Mouse (Mus musculus): Measurements from ENCODE around the gene Flna. TPM values are rescaled to one million over a fixed set of nuclear protein-coding genes. Genes with fewer than 3 reads are reported as not detected.

The Flna gene
- polyA plus RNA-seq, 1 experiment from 2014 or later = 185 TPM

DNA sequence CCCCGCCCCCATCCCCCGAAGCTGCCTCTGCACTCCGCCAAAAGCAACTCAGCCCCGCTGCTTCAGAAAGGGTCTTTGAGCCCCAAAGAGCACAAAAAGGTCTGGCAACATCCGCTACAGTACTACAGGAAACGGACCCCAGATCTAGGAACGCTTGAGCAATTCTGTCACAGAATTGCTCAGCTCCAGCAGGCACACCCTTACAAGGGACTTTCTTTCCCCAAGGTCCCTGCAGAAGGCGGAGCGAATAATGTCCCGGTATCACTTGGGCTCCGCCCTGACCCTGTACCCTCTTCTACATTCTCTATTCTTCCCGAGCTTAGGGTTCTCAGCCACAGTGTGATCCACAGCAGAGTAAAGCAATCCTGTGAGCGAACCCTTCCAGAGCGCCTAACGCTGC, 2.9 kb downstream of the Flna start:
- Histone ChIP-seq H3K4me2 (ENCODE audit: low read length) (peak overlapping the region; percentile 58), H3K4me1 (replicated peaks; ENCODE audit: insufficient read depth, low read length) (no peaks in the 10 kb centered on the region), H3K36me3 (ENCODE audit: insufficient read depth, low read length) (peaks cover 4% of the 10 kb centered on the region; the same call in 1 of the 2 replicates), H3K9me3 (replicated peaks; ENCODE audit: low read length) (no peaks in the 10 kb centered on the region), H3K4me3 (replicated peaks; ENCODE audit: low read depth, low read length) (peak overlapping the region; percentile 46), H3K27ac (peak overlapping the region; percentile 70), H3K9ac (ENCODE audit: low read depth, low read length) (no peak overlapping the region), H3K27me3 (ENCODE audit: insufficient read depth, low read length) (no peaks in the 10 kb centered on the region)
- peak; percentile 41; the same call in 1 of the 2 replicates for ATAC-seq (replicated peaks; ENCODE audit: low FRiP score, low read depth)
- 23% methylated on average over 15 of the region's 15 CpGs for WGBS
- no peak for TF ChIP-seq CTCF (IDR thresholded peaks at IDR 0.05; ENCODE audit: low read depth)
- peak; percentile 61 for DNase-seq (ENCODE audit: low spot score)

DNA sequence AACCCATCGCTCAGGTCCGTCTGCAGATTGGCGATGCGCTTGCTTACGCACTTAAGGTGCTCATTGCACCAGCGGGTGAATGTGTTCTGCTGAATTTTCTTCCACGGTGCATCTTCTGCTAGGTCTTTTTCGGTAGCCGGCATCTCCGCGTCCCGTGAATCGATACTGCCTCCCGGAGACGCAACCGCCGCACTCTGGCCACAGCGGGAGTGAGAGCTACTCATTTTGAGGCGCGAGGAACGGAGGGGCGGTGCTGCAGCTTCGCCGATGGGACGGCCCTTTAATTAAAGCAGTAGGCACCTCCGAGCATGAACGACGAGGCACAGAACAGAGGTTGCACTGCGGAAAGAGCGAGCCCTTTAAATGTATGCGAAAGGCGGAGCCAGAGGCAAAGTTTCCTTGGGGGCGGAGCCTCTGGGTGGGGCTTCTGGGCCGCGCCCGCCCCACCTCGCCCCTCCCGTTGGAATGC, 3.4 kb downstream of the Flna start:
- Histone ChIP-seq H3K27me3 (ENCODE audit: insufficient read depth, low read length) (no peaks in the 10 kb centered on the region), H3K27ac (peak overlapping the region; percentile 85), H3K4me1 (replicated peaks; ENCODE audit: insufficient read depth, low read length) (no peaks in the 10 kb centered on the region), H3K9me3 (replicated peaks; ENCODE audit: low read length) (no peaks in the 10 kb centered on the region), H3K4me2 (ENCODE audit: low read length) (peak overlapping the region; percentile 58), H3K4me3 (replicated peaks; ENCODE audit: low read depth, low read length) (peak overlapping the region; percentile 46), H3K9ac (ENCODE audit: low read depth, low read length) (peak overlapping the region; percentile 65), H3K36me3 (ENCODE audit: insufficient read depth, low read length) (peaks cover 7% of the 10 kb centered on the region)
- peak; percentile 5; the same call in 1 of the 2 replicates for TF ChIP-seq CTCF (IDR thresholded peaks at IDR 0.05; ENCODE audit: low read depth)
- peak; percentile 87 for ATAC-seq (replicated peaks; ENCODE audit: low FRiP score, low read depth)
- 28% methylated on average over 38 of the region's 38 CpGs for WGBS
- DNase-seq (ENCODE audit: low spot score) = peak; percentile 96

DNA sequence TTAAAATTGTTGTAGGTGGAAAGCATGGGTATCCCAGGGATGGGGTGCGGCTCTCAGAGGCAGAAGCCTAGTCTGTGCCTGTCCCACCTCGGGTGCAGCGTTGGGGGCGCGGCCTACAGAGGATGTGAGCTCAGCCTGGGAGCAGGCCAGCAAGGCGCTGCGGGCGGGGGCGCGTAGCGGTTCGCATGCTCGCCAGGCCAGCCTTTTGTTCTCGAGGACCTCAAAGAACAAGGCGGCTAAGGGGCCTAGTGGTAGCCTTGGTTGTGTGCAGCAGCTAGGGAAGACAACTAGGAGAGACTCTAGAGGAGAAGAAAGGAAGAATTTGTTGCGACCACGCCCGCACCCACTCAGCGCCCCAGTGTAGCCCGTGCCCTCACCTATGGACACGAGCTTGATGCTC, 3.9 kb downstream of the Flna start:
- Histone ChIP-seq H3K27me3 (ENCODE audit: insufficient read depth, low read length) (no peaks in the 10 kb centered on the region), H3K4me3 (replicated peaks; ENCODE audit: low read depth, low read length) (peak overlapping the region; percentile 46), H3K36me3 (ENCODE audit: insufficient read depth, low read length) (peaks cover 11% of the 10 kb centered on the region), H3K27ac (peak overlapping the region; percentile 85), H3K9ac (ENCODE audit: low read depth, low read length) (peak overlapping the region; percentile 65), H3K4me2 (ENCODE audit: low read length) (peak overlapping the region; percentile 58), H3K4me1 (replicated peaks; ENCODE audit: insufficient read depth, low read length) (no peaks in the 10 kb centered on the region), H3K9me3 (replicated peaks; ENCODE audit: low read length) (no peaks in the 10 kb centered on the region)
- WGBS = 30% methylated on average over 21 of the region's 21 CpGs
- TF ChIP-seq CTCF (IDR thresholded peaks at IDR 0.05; ENCODE audit: low read depth) = no peak
- peak; percentile 82 for DNase-seq (ENCODE audit: low spot score)
- peak; percentile 50 for ATAC-seq (replicated peaks; ENCODE audit: low FRiP score, low read depth)

DNA sequence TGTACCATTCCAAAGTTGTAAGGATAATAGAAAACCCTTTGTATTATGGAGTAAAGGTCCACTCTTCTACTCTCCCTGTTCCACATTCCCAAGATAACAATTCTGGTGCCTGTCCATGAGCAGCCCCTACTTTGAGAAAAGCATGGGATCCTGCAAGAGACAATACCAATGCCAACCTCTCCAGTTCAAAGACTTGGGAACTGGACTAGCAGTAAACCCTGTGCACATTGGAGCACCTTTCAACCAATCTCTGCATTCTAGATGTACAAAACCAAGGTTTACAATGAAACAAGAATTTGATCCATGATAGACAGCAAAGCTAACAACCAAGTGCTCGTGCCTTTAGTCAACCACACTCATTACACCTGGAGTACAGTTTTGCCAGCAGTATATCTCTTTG, 4.5 kb downstream of the Flna start:
- peak overlapping the region; percentile 65; the same call in 1 of the 2 replicates for H3K9ac ChIP-seq (ENCODE audit: low read depth, low read length)
- H3K27ac ChIP-seq = peak overlapping the region; percentile 85
- H3K4me3 ChIP-seq (replicated peaks; ENCODE audit: low read depth, low read length) = peak overlapping the region; percentile 46
- H3K27me3 ChIP-seq (ENCODE audit: insufficient read depth, low read length) = no peaks in the 10 kb centered on the region
- no peaks in the 10 kb centered on the region for H3K9me3 ChIP-seq (replicated peaks; ENCODE audit: low read length)
- TF ChIP-seq CTCF (IDR thresholded peaks at IDR 0.05; ENCODE audit: low read depth) = no peak
- peak overlapping the region; percentile 58 for H3K4me2 ChIP-seq (ENCODE audit: low read length)
- H3K36me3 ChIP-seq (ENCODE audit: insufficient read depth, low read length) = peaks cover 16% of the 10 kb centered on the region
- 33% methylated on average over 1 of the region's 1 CpGs for WGBS
- no peak for DNase-seq (ENCODE audit: low spot score)
- ATAC-seq (replicated peaks; ENCODE audit: low FRiP score, low read depth) = no peak
- H3K4me1 ChIP-seq (replicated peaks; ENCODE audit: insufficient read depth, low read length) = no peaks in the 10 kb centered on the region

DNA sequence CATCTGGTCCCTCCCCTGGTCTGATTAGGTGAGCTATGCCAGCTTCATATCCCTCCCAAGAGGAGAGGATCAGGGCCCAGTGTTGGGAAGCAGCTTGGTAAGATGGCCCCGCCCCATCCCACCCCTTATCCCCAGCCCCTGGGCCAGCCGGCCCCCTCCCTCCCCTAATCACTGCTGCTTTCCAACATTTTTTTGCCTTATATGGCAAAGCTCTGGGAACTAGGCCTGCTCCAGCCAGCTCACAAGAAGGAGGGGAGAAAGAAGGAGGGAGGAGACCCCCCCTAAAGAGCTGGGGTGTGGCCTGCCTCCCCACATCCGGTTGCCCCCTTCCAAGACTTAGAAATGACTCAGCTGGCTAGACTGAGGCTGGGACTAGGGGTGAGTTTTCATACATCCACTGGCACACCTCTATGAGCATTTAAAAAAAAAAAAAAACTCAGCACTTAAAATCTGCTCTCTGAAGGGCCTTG, 5.0 kb downstream of the Flna start:
- peak; percentile 90 for DNase-seq (ENCODE audit: low spot score)
- peak; percentile 14; the same call in 1 of the 2 replicates for ATAC-seq (replicated peaks; ENCODE audit: low FRiP score, low read depth)
- Histone ChIP-seq H3K36me3 (ENCODE audit: insufficient read depth, low read length) (peaks cover 21% of the 10 kb centered on the region), H3K4me1 (replicated peaks; ENCODE audit: insufficient read depth, low read length) (no peaks in the 10 kb centered on the region), H3K4me3 (replicated peaks; ENCODE audit: low read depth, low read length) (peak overlapping the region; percentile 46), H3K27me3 (ENCODE audit: insufficient read depth, low read length) (no peaks in the 10 kb centered on the region), H3K9ac (ENCODE audit: low read depth, low read length) (no peak overlapping the region; the same call in 1 of the 2 replicates), H3K9me3 (replicated peaks; ENCODE audit: low read length) (no peaks in the 10 kb centered on the region), H3K4me2 (ENCODE audit: low read length) (peak overlapping the region; percentile 58), H3K27ac (peak overlapping the region; percentile 85)
- TF ChIP-seq CTCF (IDR thresholded peaks at IDR 0.05; ENCODE audit: low read depth) = no peak
- WGBS = 35% methylated on average over 3 of the region's 3 CpGs

DNA sequence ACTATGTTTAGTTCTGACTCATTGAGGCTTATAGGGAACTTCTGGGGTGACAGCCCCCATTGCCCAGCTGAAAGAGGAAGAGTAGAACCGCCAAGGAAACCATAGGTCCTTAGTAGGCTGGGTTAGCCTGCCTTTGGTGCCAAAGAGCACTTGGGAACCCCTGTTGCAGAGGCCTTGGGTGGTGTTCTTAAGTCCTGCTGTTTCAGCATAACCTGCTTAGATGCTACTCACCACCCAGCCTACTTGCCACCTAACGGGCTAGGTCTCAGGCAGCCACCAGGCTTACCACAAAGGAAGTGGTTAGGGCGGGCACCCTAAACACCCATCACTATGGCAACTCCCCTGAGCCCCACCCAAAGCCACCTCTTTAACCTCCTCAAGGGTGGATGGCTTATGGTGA, 5.8 kb downstream of the Flna start:
- H3K27me3 ChIP-seq (ENCODE audit: insufficient read depth, low read length) = no peaks in the 10 kb centered on the region
- WGBS = 56% methylated on average over 3 of the region's 3 CpGs
- H3K4me3 ChIP-seq (replicated peaks; ENCODE audit: low read depth, low read length) = peak overlapping the region; percentile 46
- DNase-seq (ENCODE audit: low spot score) = no peak
- no peaks in the 10 kb centered on the region for H3K9me3 ChIP-seq (replicated peaks; ENCODE audit: low read length)
- H3K9ac ChIP-seq (ENCODE audit: low read depth, low read length) = no peak overlapping the region; the same call in 1 of the 2 replicates
- no peak for ATAC-seq (replicated peaks; ENCODE audit: low FRiP score, low read depth)
- H3K27ac ChIP-seq = peak overlapping the region; percentile 25; the same call in 1 of the 2 replicates
- H3K36me3 ChIP-seq (ENCODE audit: insufficient read depth, low read length) = peaks cover 26% of the 10 kb centered on the region
- TF ChIP-seq CTCF (IDR thresholded peaks at IDR 0.05; ENCODE audit: low read depth) = no peak
- H3K4me2 ChIP-seq (ENCODE audit: low read length) = peak overlapping the region; percentile 58
- H3K4me1 ChIP-seq (replicated peaks; ENCODE audit: insufficient read depth, low read length) = no peaks in the 10 kb centered on the region
